Mouse (Mus musculus) liver, adult 2 months (tissue): ENCODE data around the gene Myo16. TPM values are rescaled to one million over a fixed set of nuclear protein-coding genes. Genes with fewer than 3 reads are reported as not detected.
A peak's percentile ranks its signal among the peaks of the same experiment; 100 is the strongest.

Source experiments
- DNase-seq: peaks from one replicate; pipeline ENCODE4 v3.0.0-alpha.2; 2011; ENCODE audit warnings: low read depth, low spot score; ENCODE audit errors: extremely low read depth
- H3K27ac ChIP-seq: fragments of 200-500 bp; replicated peaks from 2 replicates; pipeline ENCODE4 v1.5.1; 2012; ENCODE audit warnings: low read depth, mild to moderate bottlenecking, control low read depth, inconsistent platforms, low read length; ENCODE audit not compliant: insufficient read depth
- H3K27me3 ChIP-seq: fragments of 200-500 bp; 2 replicates; pipeline ENCODE4 v1.6.1; 2012; ENCODE audit warnings: mild to moderate bottlenecking, moderate library complexity, low read length, inconsistent platforms; ENCODE audit not compliant: control insufficient read depth, insufficient read depth
- H3K36me3 ChIP-seq: fragments of 200-500 bp; 2 replicates; pipeline ENCODE4 v1.6.1; 2012; ENCODE audit warnings: low read length, inconsistent platforms; ENCODE audit not compliant: control insufficient read depth, insufficient read depth
- H3K4me1 ChIP-seq: fragments of 200-500 bp; 2 replicates; pipeline ENCODE4 v1.6.1; 2011; ENCODE audit warnings: low read length; ENCODE audit not compliant: control insufficient read depth, insufficient read depth
- H3K4me3 ChIP-seq: fragments of 200-500 bp; 2 replicates; pipeline ENCODE4 v1.5.1; 2011; ENCODE audit warnings: low read depth, mild to moderate bottlenecking, control low read depth, low read length, moderate library complexity; ENCODE audit not compliant: insufficient read depth
- H3K79me2 ChIP-seq: fragments of 200-500 bp; 2 replicates; pipeline ENCODE4 v1.6.1; 2012; ENCODE audit warnings: inconsistent platforms, mild to moderate bottlenecking, low read length, moderate library complexity; ENCODE audit not compliant: control insufficient read depth, insufficient read depth
- H3K9ac ChIP-seq: fragments of 200-500 bp; 2 replicates; pipeline ENCODE4 v1.6.1; 2012; ENCODE audit warnings: low read depth, mild to moderate bottlenecking, control low read depth, inconsistent platforms, low read length
- CTCF ChIP-seq: fragments of 200-500 bp; IDR thresholded peaks from 2 replicates; pipeline ENCODE4 v1.5.1; 2011; ENCODE audit warnings: low read depth, low read length, control low read depth
- POLR2A ChIP-seq: fragments of 200-500 bp; IDR thresholded peaks from 2 replicates; pipeline ENCODE4 v1.6.1; 2011; ENCODE audit warnings: low read length, control low read depth; ENCODE audit not compliant: insufficient read depth; ENCODE audit errors: extremely low read depth
- WGBS: fragments of 180-500 bp; shearing (Covaris S2); methylation state at CpG from one replicate; pipeline ENCODE4 v1.1.7; 2018; 5-methylcytosine and 5-hydroxymethylcytosine counted together
- polyA plus RNA-seq: library from polyadenylated mRNA; depleted of rRNA; stranded (reverse); fragments of >200 nt; gene quantifications from 2 replicates; pipeline ENCODE4 v1.2.3, GENCODE M21; 2012
- total RNA-seq: library from RNA; depleted of rRNA; stranded (reverse); fragments of >200 nt; gene quantifications from 2 replicates; pipeline ENCODE4 v1.2.3, GENCODE M21; 2014

Gene Myo16
- total and polyA plus RNA-seq, 2 experiments: not detected

- no peak for DNase-seq
- TF ChIP-seq POLR2A (no peak), CTCF (no peak)
- Histone ChIP-seq H3K4me1 (no peaks in the 10 kb centered on the region), H3K27me3 (no peaks in the 10 kb centered on the region), H3K79me2 (no peaks in the 10 kb centered on the region), H3K36me3 (no peaks in the 10 kb centered on the region), H3K9ac (no peak overlapping the region), H3K4me3 (no peak overlapping the region), H3K27ac (no peak overlapping the region)
- whole genome bisulfite sequencing: 75% methylated on average over 15 of the region's 15 CpGs
Observed at GRCm38 (mm10) chr8:10130513-10131414, 22.9 kb upstream of the Myo16 start.

- H3K36me3 ChIP-seq: no peaks in the 10 kb centered on the region
- no peak overlapping the region for H3K4me3 ChIP-seq
- no peaks in the 10 kb centered on the region for H3K4me1 ChIP-seq
- H3K27ac ChIP-seq: no peak overlapping the region
- WGBS: 32% methylated on average over 8 of the region's 8 CpGs
- H3K79me2 ChIP-seq: no peaks in the 10 kb centered on the region
- H3K9ac ChIP-seq: no peak overlapping the region
- no peak for TF ChIP-seq POLR2A
- no peak for TF ChIP-seq CTCF
- no peaks in the 10 kb centered on the region for H3K27me3 ChIP-seq
- DNase-seq: peak; percentile 10
Observed at GRCm38 (mm10) chr8:10139536-10139935, 14.2 kb upstream of the Myo16 start.

GRCm38 (mm10) chr8:10143961-10144360, 9.8 kb upstream of the Myo16 start:
- H3K9ac ChIP-seq: no peak overlapping the region
- no peaks in the 10 kb centered on the region for H3K79me2 ChIP-seq
- no peak overlapping the region for H3K27ac ChIP-seq
- no peaks in the 10 kb centered on the region for H3K4me1 ChIP-seq
- 80% methylated on average over 10 of the region's 10 CpGs for WGBS
- TF ChIP-seq CTCF: no peak
- TF ChIP-seq POLR2A: no peak
- H3K4me3 ChIP-seq: no peak overlapping the region
- no peak for DNase-seq
- no peaks in the 10 kb centered on the region for H3K36me3 ChIP-seq
- H3K27me3 ChIP-seq: no peaks in the 10 kb centered on the region

- Histone ChIP-seq H3K9ac (no peak overlapping the region), H3K4me3 (no peak overlapping the region), H3K4me1 (no peaks in the 10 kb centered on the region), H3K27me3 (peaks cover 7% of the 10 kb centered on the region), H3K27ac (no peak overlapping the region), H3K79me2 (no peaks in the 10 kb centered on the region), H3K36me3 (no peaks in the 10 kb centered on the region)
- DNase-seq: no peak
- 59% methylated on average over 6 of the region's 6 CpGs for WGBS
- no peak for TF ChIP-seq CTCF
- no peak for TF ChIP-seq POLR2A
Observed at GRCm38 (mm10) chr8:10151692-10152247, 1.9 kb upstream of the Myo16 start.

GRCm38 (mm10) chr8:10154439-10154745, 681 bp downstream of the Myo16 start:
- no peaks in the 10 kb centered on the region for H3K79me2 ChIP-seq
- no peak for TF ChIP-seq POLR2A
- TF ChIP-seq CTCF: no peak
- H3K4me1 ChIP-seq: no peaks in the 10 kb centered on the region
- 23% methylated on average over 4 of the region's 4 CpGs for WGBS
- no peak for DNase-seq
- no peak overlapping the region for H3K9ac ChIP-seq
- no peak overlapping the region for H3K27ac ChIP-seq
- H3K27me3 ChIP-seq: peaks cover 7% of the 10 kb centered on the region
- no peak overlapping the region for H3K4me3 ChIP-seq
- no peaks in the 10 kb centered on the region for H3K36me3 ChIP-seq

- no peak for TF ChIP-seq POLR2A
- no peak for TF ChIP-seq CTCF
- Histone ChIP-seq H3K4me1 (no peaks in the 10 kb centered on the region), H3K27me3 (peaks cover 7% of the 10 kb centered on the region), H3K9ac (no peak overlapping the region), H3K27ac (no peak overlapping the region), H3K36me3 (no peaks in the 10 kb centered on the region), H3K79me2 (no peaks in the 10 kb centered on the region), H3K4me3 (no peak overlapping the region)
- DNase-seq: no peak
- 97% methylated on average over 16 of the region's 16 CpGs for WGBS
Observed at GRCm38 (mm10) chr8:10155075-10155474, 1.4 kb downstream of the Myo16 start.
